Mouse (Mus musculus) kidney, postnatal 10 days (tissue): ENCODE data around the gene Eme1.
"Not testable (repeated sequence)": the region's sequence is repeated elsewhere in the genome, so short reads cannot be mapped to it uniquely, and the experiment has no call there.

Experiments
- DNase-seq: peaks from one replicate; pipeline ENCODE4 v3.0.0; 2021; ENCODE audit warnings: mixed read lengths

The Eme1 gene

GRCm38 (mm10) chr11:94653663-94654436, at the start of gene Eme1, which contains the start of gene Mrpl27:
Eme1 (minus strand) TSS chr11:94653964.
Mrpl27 (plus strand) TSS chr11:94653767.
- peak; percentile 91 for DNase-seq

GRCm38 (mm10) chr11:94702216-94702610, 48.4 kb upstream of the Eme1 start:
- DNase-seq, result no peak

GRCm38 (mm10) chr11:94701401-94702215, 47.8 kb upstream of the Eme1 start:
- DNase-seq, result peak; percentile 27

GRCm38 (mm10) chr11:94699399-94699798, 45.6 kb upstream of the Eme1 start:
- DNase-seq, result no peak

- no peak for DNase-seq
Measured at GRCm38 (mm10) chr11:94697703-94698464, 44.1 kb upstream of the Eme1 start.

GRCm38 (mm10) chr11:94697140-94697539, 43.4 kb upstream of the Eme1 start:
- no peak for DNase-seq

- no peak for DNase-seq
Measured at GRCm38 (mm10) chr11:94695508-94695907, 41.7 kb upstream of the Eme1 start.

- not testable (repeated sequence) for DNase-seq
Measured at GRCm38 (mm10) chr11:94692502-94692901, 38.7 kb upstream of the Eme1 start.

GRCm38 (mm10) chr11:94687178-94687577, 33.4 kb upstream of the Eme1 start:
- no peak for DNase-seq

GRCm38 (mm10) chr11:94682427-94682826, 28.7 kb upstream of the Eme1 start:
- no peak for DNase-seq

- DNase-seq, result no peak
Measured at GRCm38 (mm10) chr11:94681640-94682039, 27.9 kb upstream of the Eme1 start.

GRCm38 (mm10) chr11:94680639-94681038, 26.9 kb upstream of the Eme1 start:
- no peak for DNase-seq

- DNase-seq, result no peak
Measured at GRCm38 (mm10) chr11:94677607-94678145, 23.9 kb upstream of the Eme1 start.

- DNase-seq, result peak; percentile 96
Measured at GRCm38 (mm10) chr11:94676754-94677606, 23.2 kb upstream of the Eme1 start, which contains the start of gene Xylt2. Xylt2 (minus strand) TSS chr11:94677515.

- DNase-seq, result no peak
Measured at GRCm38 (mm10) chr11:94676308-94676707, 22.5 kb upstream of the Eme1 start.

GRCm38 (mm10) chr11:94675446-94675845, 21.7 kb upstream of the Eme1 start:
- no peak for DNase-seq

- no peak for DNase-seq
Measured at GRCm38 (mm10) chr11:94674984-94675383, 21.2 kb upstream of the Eme1 start.

GRCm38 (mm10) chr11:94665281-94665680, 11.5 kb upstream of the Eme1 start:
- DNase-seq, result no peak

GRCm38 (mm10) chr11:94661344-94661743, 7.6 kb upstream of the Eme1 start:
- no peak for DNase-seq

- no peak for DNase-seq
Measured at GRCm38 (mm10) chr11:94652973-94653372, 791 bp downstream of the Eme1 start.

GRCm38 (mm10) chr11:94651241-94651640, 2.5 kb downstream of the Eme1 start:
- DNase-seq, result not testable (repeated sequence)

GRCm38 (mm10) chr11:94646457-94646856, 7.3 kb downstream of the Eme1 start:
- no peak for DNase-seq
